Mouse (Mus musculus) lung, embryonic 16.5 days (tissue): ENCODE results near the gene Tatdn3. TPM values are rescaled to one million over a fixed set of nuclear protein-coding genes. Genes with fewer than 3 reads are reported as not detected.

Source experiments
- ATAC-seq: fragments of 200-750 bp; cut with Nextera tagmentation; 2 replicates; pipeline ENCODE4 v1.8.0; 2017; ENCODE audit warnings: low read depth, mild to moderate bottlenecking, moderate library complexity
- H3K27ac ChIP-seq: fragments of 300-500 bp; sonication (generic); 2 replicates; pipeline ENCODE4 v1.5.1; 2014; ENCODE audit warnings: mild to moderate bottlenecking, control low read depth, low read length
- H3K27me3 ChIP-seq: fragments of 300-500 bp; sonication (generic); 2 replicates; pipeline ENCODE4 v1.6.1; 2014; ENCODE audit warnings: low read depth, low read length, mixed read lengths; ENCODE audit not compliant: control insufficient read depth, insufficient read depth
- H3K36me3 ChIP-seq: fragments of 300-500 bp; sonication (generic); 2 replicates; pipeline ENCODE4 v1.6.1; 2014; ENCODE audit warnings: low read length; ENCODE audit not compliant: control insufficient read depth, insufficient read depth
- H3K4me1 ChIP-seq: fragments of 300-500 bp; sonication (generic); replicated peaks from 2 replicates; pipeline ENCODE4 v1.6.1; 2014; ENCODE audit warnings: low read length, mixed read lengths; ENCODE audit not compliant: control insufficient read depth, insufficient read depth
- H3K4me2 ChIP-seq: fragments of 300-500 bp; sonication (generic); 2 replicates; pipeline ENCODE4 v1.6.1; 2014; ENCODE audit warnings: low read depth, low read length, control low read depth
- H3K4me3 ChIP-seq: fragments of 300-500 bp; sonication (generic); 2 replicates; pipeline ENCODE4 v1.5.1; 2014; ENCODE audit warnings: mild to moderate bottlenecking, low read length, control low read depth
- H3K9ac ChIP-seq: fragments of 300-500 bp; sonication (generic); 2 replicates; pipeline ENCODE4 v1.6.1; 2014; ENCODE audit warnings: low read length, control low read depth
- H3K9me3 ChIP-seq: fragments of 300-500 bp; sonication (generic); 2 replicates; pipeline ENCODE4 v1.6.1; 2016; ENCODE audit warnings: low read length; ENCODE audit not compliant: control insufficient read depth
- WGBS: fragments of 180-500 bp; shearing (Covaris S2); extraction: QIAGEN DNeasy Blood & Tissue Kit; methylation state at CpG from one replicate; pipeline ENCODE4 v1.1.7; 2014; 5-methylcytosine and 5-hydroxymethylcytosine counted together
- polyA plus RNA-seq: library from polyadenylated mRNA; unstranded; fragments of >200 nt; fragmentation: Nextera tagmentation; extraction: Ambion mirVana; gene quantifications from 2 replicates; pipeline ENCODE4 v1.2.1, GENCODE M21; 2015

Gene Tatdn3
- polyA plus RNA-seq, 1 experiment from 2014 or later: 17.1 TPM

- ATAC-seq: peak; percentile 76
- peaks cover 7% of the 10 kb centered on the region; the same call in 1 of the 2 replicates for H3K27me3 ChIP-seq
- H3K36me3 ChIP-seq: no peaks in the 10 kb centered on the region
- 0 out of 2 replicates have a peak, but pooled peaks cover 3% of the 10 kb centered on the region for H3K9me3 ChIP-seq
- WGBS: under 1% methylated on average over 85 of the region's 95 CpGs
- peak within 1 kb of the TSS; percentile 96 for H3K4me2 ChIP-seq
- H3K4me1 ChIP-seq: peaks cover 15% of the 10 kb centered on the region
- peak within 1 kb of the TSS; percentile 71 for H3K9ac ChIP-seq
- H3K27ac ChIP-seq: no peak within 1 kb of the TSS
- peak within 1 kb of the TSS; percentile 65 for H3K4me3 ChIP-seq
Observed at GRCm38 (mm10) chr1:191097802-191098747, 35.3 kb upstream of the Tatdn3 start, which contains the start of gene Batf3. TSS of gene Batf3 (plus strand) at chr1:191097847.

GRCm38 (mm10) chr1:191096871-191097681 lies 34.3 kb upstream of the Tatdn3 start:
- Histone ChIP-seq H3K27me3 (peaks cover 7% of the 10 kb centered on the region; the same call in 1 of the 2 replicates), H3K4me3 (peak overlapping the region; percentile 65), H3K9ac (peak overlapping the region; percentile 71; the same call in 1 of the 2 replicates), H3K36me3 (no peaks in the 10 kb centered on the region), H3K9me3 (0 out of 2 replicates have a peak, but pooled peaks cover 3% of the 10 kb centered on the region), H3K4me1 (peaks cover 22% of the 10 kb centered on the region), H3K27ac (no peak overlapping the region), H3K4me2 (peak overlapping the region; percentile 96)
- ATAC-seq: 0 out of 2 replicates have a peak, but pooled peaks have one; percentile 8
- 36% methylated on average over 14 of the region's 14 CpGs for WGBS

- Histone ChIP-seq H3K27me3 (peaks cover 7% of the 10 kb centered on the region; the same call in 1 of the 2 replicates), H3K4me1 (peaks cover 22% of the 10 kb centered on the region), H3K4me2 (no peak overlapping the region), H3K36me3 (no peaks in the 10 kb centered on the region), H3K4me3 (no peak overlapping the region), H3K9me3 (no peaks in the 10 kb centered on the region), H3K27ac (no peak overlapping the region), H3K9ac (no peak overlapping the region)
- WGBS: 65% methylated on average over 9 of the region's 9 CpGs
- no peak for ATAC-seq
Observed at GRCm38 (mm10) chr1:191095019-191095418, 32.3 kb upstream of the Tatdn3 start.

GRCm38 (mm10) chr1:191093578-191093977 lies 30.8 kb upstream of the Tatdn3 start:
- no peak overlapping the region for H3K4me2 ChIP-seq
- no peak overlapping the region for H3K9ac ChIP-seq
- ATAC-seq: no peak
- no peaks in the 10 kb centered on the region for H3K9me3 ChIP-seq
- H3K27ac ChIP-seq: peak overlapping the region; percentile 57
- 42% methylated on average over 5 of the region's 5 CpGs for WGBS
- H3K4me3 ChIP-seq: no peak overlapping the region
- H3K4me1 ChIP-seq: peaks cover 20% of the 10 kb centered on the region
- H3K36me3 ChIP-seq: no peaks in the 10 kb centered on the region
- H3K27me3 ChIP-seq: no peaks in the 10 kb centered on the region; the same call in 1 of the 2 replicates

- WGBS: 67% methylated on average over 8 of the region's 8 CpGs
- no peak for ATAC-seq
Observed at GRCm38 (mm10) chr1:191092050-191092449, 29.3 kb upstream of the Tatdn3 start.

GRCm38 (mm10) chr1:191089355-191089754 lies 26.6 kb upstream of the Tatdn3 start:
- no peaks in the 10 kb centered on the region for H3K9me3 ChIP-seq
- WGBS: 44% methylated on average over 6 of the region's 6 CpGs
- H3K4me1 ChIP-seq: peaks cover 11% of the 10 kb centered on the region
- no peak overlapping the region for H3K4me3 ChIP-seq
- no peak overlapping the region for H3K27ac ChIP-seq
- H3K27me3 ChIP-seq: no peaks in the 10 kb centered on the region
- no peak for ATAC-seq
- H3K4me2 ChIP-seq: no peak overlapping the region
- no peak overlapping the region for H3K9ac ChIP-seq
- H3K36me3 ChIP-seq: no peaks in the 10 kb centered on the region; the same call in 1 of the 2 replicates

More at GRCm38 (mm10) chr1:191092050-191092449, 29.3 kb upstream of the Tatdn3 start:
- Histone ChIP-seq H3K27ac (peak overlapping the region; percentile 18), H3K27me3 (no peaks in the 10 kb centered on the region; the same call in 1 of the 2 replicates), H3K4me3 (no peak overlapping the region), H3K36me3 (no peaks in the 10 kb centered on the region), H3K4me1 (peaks cover 11% of the 10 kb centered on the region), H3K9me3 (no peaks in the 10 kb centered on the region), H3K4me2 (no peak overlapping the region), H3K9ac (no peak overlapping the region)

- no peak overlapping the region for H3K4me3 ChIP-seq
- H3K9ac ChIP-seq: no peak overlapping the region
- no peak for ATAC-seq
- no peaks in the 10 kb centered on the region for H3K27me3 ChIP-seq
- WGBS: 65% methylated on average over 5 of the region's 5 CpGs
- no peak overlapping the region for H3K4me2 ChIP-seq
- no peaks in the 10 kb centered on the region; the same call in 1 of the 2 replicates for H3K36me3 ChIP-seq
- no peaks in the 10 kb centered on the region for H3K9me3 ChIP-seq
- peak overlapping the region; percentile 24; the same call in 1 of the 2 replicates for H3K27ac ChIP-seq
- peaks cover 6% of the 10 kb centered on the region for H3K4me1 ChIP-seq
Observed at GRCm38 (mm10) chr1:191087955-191088354, 25.2 kb upstream of the Tatdn3 start.

- ATAC-seq: peak; percentile 46; the same call in 1 of the 2 replicates
- Histone ChIP-seq H3K4me3 (no peak overlapping the region), H3K36me3 (peaks cover 7% of the 10 kb centered on the region; the same call in 1 of the 2 replicates), H3K27ac (peak overlapping the region; percentile 37; the same call in 1 of the 2 replicates), H3K4me2 (no peak overlapping the region), H3K27me3 (no peaks in the 10 kb centered on the region), H3K9ac (no peak overlapping the region), H3K4me1 (no peaks in the 10 kb centered on the region), H3K9me3 (no peaks in the 10 kb centered on the region)
- WGBS: 69% methylated on average over 8 of the region's 8 CpGs
Observed at GRCm38 (mm10) chr1:191086960-191087359, 24.2 kb upstream of the Tatdn3 start.
